Mouse (Mus musculus): ENCODE data around the gene Gpr162. TPM values are rescaled to one million over a fixed set of nuclear protein-coding genes. Genes with fewer than 3 reads are reported as not detected.
A peak's percentile ranks its signal among the peaks of the same experiment; 100 is the strongest.

Gpr162 gene
- total RNA-seq, 1 experiment from 2014 or later = 1.6 TPM

- DNase-seq = no peak
Observed at GRCm38 (mm10) chr6:124883351-124883750, 19.6 kb upstream of the Gpr162 start.

GRCm38 (mm10) chr6:124881821-124882220, 18.0 kb upstream of the Gpr162 start:
- DNase-seq = no peak

GRCm38 (mm10) chr6:124879390-124879789, 15.6 kb upstream of the Gpr162 start:
- DNase-seq = no peak

GRCm38 (mm10) chr6:124874348-124874747, 10.6 kb upstream of the Gpr162 start:
- DNase-seq = no peak

GRCm38 (mm10) chr6:124866560-124866959, 2.8 kb upstream of the Gpr162 start:
- DNase-seq = no peak

GRCm38 (mm10) chr6:124865766-124866362, 2.1 kb upstream of the Gpr162 start:
- DNase-seq = no peak

GRCm38 (mm10) chr6:124863125-124863657, 592 bp downstream of the Gpr162 start:
- DNase-seq = no peak

- no peak for DNase-seq
Observed at GRCm38 (mm10) chr6:124862406-124863124, 1.2 kb downstream of the Gpr162 start.

GRCm38 (mm10) chr6:124861802-124862201, 2.0 kb downstream of the Gpr162 start:
- no peak for DNase-seq

GRCm38 (mm10) chr6:124861266-124861665, 2.5 kb downstream of the Gpr162 start:
- no peak for DNase-seq

- no peak for DNase-seq
Observed at GRCm38 (mm10) chr6:124860511-124860910, 3.3 kb downstream of the Gpr162 start.

GRCm38 (mm10) chr6:124859725-124860124, 4.1 kb downstream of the Gpr162 start:
- peak; percentile 95 for DNase-seq

GRCm38 (mm10) chr6:124858561-124859318, 5.0 kb downstream of the Gpr162 start:
- DNase-seq = no peak

GRCm38 (mm10) chr6:124857840-124858530, 5.8 kb downstream of the Gpr162 start:
- DNase-seq = no peak

GRCm38 (mm10) chr6:124856916-124857839, 6.6 kb downstream of the Gpr162 start, which contains the start of gene P3h3:
P3h3 (minus strand) TSS chr6:124857752.
- peak; percentile 91 for DNase-seq

- peak; percentile 30 for DNase-seq
Observed at GRCm38 (mm10) chr6:124856321-124856720, 7.5 kb downstream of the Gpr162 start.

- no peak for DNase-seq
Observed at GRCm38 (mm10) chr6:124854647-124855046, 9.1 kb downstream of the Gpr162 start.

GRCm38 (mm10) chr6:124850535-124850934, 13.2 kb downstream of the Gpr162 start:
- no peak for DNase-seq

- peak; percentile 94 for DNase-seq
Observed at GRCm38 (mm10) chr6:124847305-124847704, 16.5 kb downstream of the Gpr162 start.

GRCm38 (mm10) chr6:124840241-124841167, 23.3 kb downstream of the Gpr162 start, which contains the start of gene Gnb3:
Gnb3 (minus strand) TSS chr6:124840275.
- DNase-seq = peak; percentile 52

Measured in adrenal gland, postnatal 14 days (tissue).